Mouse (Mus musculus) neural tube, embryonic 14.5 days (tissue): Measurements from ENCODE around the gene Gm45337. TPM values are rescaled to one million over a fixed set of nuclear protein-coding genes. Genes with fewer than 3 reads are reported as not detected.

Experiments used
- ATAC-seq: fragments of 200-750 bp; cut with Nextera tagmentation; 2 replicates; pipeline ENCODE4 v1.8.0; 2017; ENCODE audit warnings: low read depth, mild to moderate bottlenecking, moderate TSS enrichment, moderate library complexity
- H3K27ac ChIP-seq: fragments of 300-500 bp; sonication (generic); 2 replicates; pipeline ENCODE4 v1.5.1; 2014; ENCODE audit warnings: low read depth, mild to moderate bottlenecking, control low read depth, low read length, moderate library complexity, mixed read lengths
- H3K27me3 ChIP-seq: fragments of 300-500 bp; sonication (generic); 2 replicates; pipeline ENCODE4 v1.6.1; 2014; ENCODE audit warnings: low read length; ENCODE audit not compliant: control insufficient read depth, insufficient read depth
- H3K36me3 ChIP-seq: fragments of 300-500 bp; sonication (generic); 2 replicates; pipeline ENCODE4 v1.6.1; 2014; ENCODE audit warnings: low read length, mixed read lengths; ENCODE audit not compliant: control insufficient read depth, insufficient read depth
- H3K4me1 ChIP-seq: fragments of 300-500 bp; sonication (generic); 2 replicates; pipeline ENCODE4 v1.6.1; 2014; ENCODE audit warnings: low read length; ENCODE audit not compliant: control insufficient read depth, insufficient read depth
- H3K4me2 ChIP-seq: fragments of 300-500 bp; sonication (generic); 2 replicates; pipeline ENCODE4 v1.6.1; 2014; ENCODE audit warnings: mild to moderate bottlenecking, low read depth, low read length, control low read depth
- H3K4me3 ChIP-seq: fragments of 300-500 bp; sonication (generic); 2 replicates; pipeline ENCODE4 v1.5.1; 2014; ENCODE audit warnings: low read depth, low read length, control low read depth, mixed read lengths
- H3K9ac ChIP-seq: fragments of 300-500 bp; sonication (generic); replicated peaks from 2 replicates; pipeline ENCODE4 v1.6.1; 2014; ENCODE audit warnings: low read depth, mild to moderate bottlenecking, control low read depth, low read length, mixed read lengths
- H3K9me3 ChIP-seq: fragments of 300-500 bp; sonication (generic); 2 replicates; pipeline ENCODE4 v1.6.1; 2016; ENCODE audit warnings: low read length; ENCODE audit not compliant: control insufficient read depth
- WGBS: fragments of 180-500 bp; shearing (Covaris S2); extraction: QIAGEN DNeasy Blood & Tissue Kit; methylation state at CpG from one replicate; pipeline ENCODE4 v1.1.7; 2014; 5-methylcytosine and 5-hydroxymethylcytosine counted together
- polyA plus RNA-seq: library from polyadenylated mRNA; unstranded; fragments of >200 nt; fragmentation: Nextera tagmentation; extraction: Ambion mirVana; gene quantifications from 2 replicates; pipeline ENCODE4 v1.2.1, GENCODE M21; 2014

Gene Gm45337
- polyA plus RNA-seq, 1 experiment from 2014 or later: not detected

DNA sequence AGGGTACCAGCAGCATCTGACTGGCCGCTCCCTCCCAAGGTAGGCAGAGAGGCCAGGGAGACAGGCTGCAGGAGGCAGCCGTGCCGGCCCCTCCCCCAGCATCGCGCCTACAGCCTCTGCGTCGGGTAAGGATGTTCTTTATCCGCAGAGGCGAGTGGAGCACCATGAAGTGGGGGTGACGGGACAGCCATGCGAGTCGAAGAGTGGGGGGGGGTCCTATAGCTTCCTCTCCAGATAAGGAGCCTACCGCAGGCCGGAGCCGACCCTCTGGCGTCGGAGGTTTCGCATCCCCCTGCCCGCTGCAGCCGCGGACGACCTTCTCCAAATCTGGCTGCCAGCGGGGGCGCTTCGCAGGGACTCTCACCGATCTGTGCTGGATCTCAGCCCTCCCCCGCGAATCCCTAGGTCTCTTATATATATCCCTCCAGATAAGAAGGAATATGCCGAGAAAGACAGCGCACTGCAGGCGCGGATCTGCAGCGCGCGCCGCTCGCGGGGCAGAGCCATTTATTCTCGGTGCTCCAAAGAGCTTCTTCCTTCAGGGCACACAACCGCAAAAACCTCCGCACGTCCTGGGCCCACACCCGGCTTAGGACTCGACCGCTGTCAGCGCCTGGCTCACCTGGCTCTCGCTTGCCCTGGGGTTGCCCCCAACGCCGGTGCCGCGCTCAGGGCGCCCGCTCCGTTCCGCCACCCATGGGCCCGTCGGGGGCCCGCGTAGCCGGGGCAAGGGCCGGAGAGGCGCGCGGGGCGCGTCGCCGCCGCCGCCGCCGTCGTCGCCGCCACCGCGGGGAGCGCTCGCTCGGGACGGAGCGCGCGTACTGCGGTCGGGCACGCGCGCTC, 49.9 kb downstream of the Gm45337 start:
- no peaks in the 10 kb centered on the region for H3K9me3 ChIP-seq
- peak overlapping the region; percentile 91 for H3K4me3 ChIP-seq
- under 1% methylated on average over 77 of the region's 89 CpGs for WGBS
- H3K4me1 ChIP-seq: peaks cover 53% of the 10 kb centered on the region
- H3K9ac ChIP-seq: peak overlapping the region; percentile 100
- H3K4me2 ChIP-seq: peak overlapping the region; percentile 88
- peak; percentile 11 for ATAC-seq
- H3K36me3 ChIP-seq: no peaks in the 10 kb centered on the region
- peak overlapping the region; percentile 96 for H3K27ac ChIP-seq
- H3K27me3 ChIP-seq: no peaks in the 10 kb centered on the region

- H3K4me3 ChIP-seq: peak overlapping the region; percentile 91
- no peaks in the 10 kb centered on the region for H3K9me3 ChIP-seq
- no peaks in the 10 kb centered on the region for H3K36me3 ChIP-seq
- peak overlapping the region; percentile 96 for H3K27ac ChIP-seq
- H3K4me2 ChIP-seq: peak overlapping the region; percentile 88
- no peaks in the 10 kb centered on the region for H3K27me3 ChIP-seq
- H3K4me1 ChIP-seq: peaks cover 61% of the 10 kb centered on the region
- no peak for ATAC-seq
- 15% methylated on average over 6 of the region's 6 CpGs for WGBS
- peak overlapping the region; percentile 100 for H3K9ac ChIP-seq
These were observed 50.6 kb downstream of the Gm45337 start for GRCm38 (mm10) chr7:142093696-142094240.

Other genes with a start within 250 kb of the Gm45337 start
- 69.2 and 80.0 TPM in 2 replicates for gene Tollip, start 226.1 kb downstream of the Gm45337 start, polyA plus RNA-seq
- 25.8 and 27.7 TPM in 2 replicates for gene Brsk2, start 194.9 kb downstream of the Gm45337 start, polyA plus RNA-seq
- 50.5 and 53.5 TPM in 2 replicates for gene Mob2, start 83.5 kb downstream of the Gm45337 start, polyA plus RNA-seq
- 136 and 141 TPM in 2 replicates for gene Dusp8, start 48.8 kb downstream of the Gm45337 start, polyA plus RNA-seq
- not detected in 2 replicates for gene Gm45618, start 23.9 kb downstream of the Gm45337 start, polyA plus RNA-seq
- not detected in 2 replicates for gene Gm39115, start 8.6 kb downstream of the Gm45337 start, polyA plus RNA-seq
- not detected in 2 replicates for gene Gm29735, start 12.5 kb upstream of the Gm45337 start, polyA plus RNA-seq
- 0.40 TPM in 1 of 2 replicates, not detected in the other for gene Gm4553, start 21.1 kb upstream of the Gm45337 start, polyA plus RNA-seq
- not detected in 2 replicates for gene Krtap5-2, start 31.4 kb upstream of the Gm45337 start, polyA plus RNA-seq
- not detected in 2 replicates for gene Gm10153, start 45.8 kb upstream of the Gm45337 start, polyA plus RNA-seq
- not detected in 2 replicates for gene Krtap5-3, start 56.8 kb upstream of the Gm45337 start, polyA plus RNA-seq
- gene Gm7579, start 67.3 kb upstream of the Gm45337 start, polyA plus RNA-seq: not detected in 2 replicates
- gene Krtap5-5, start 85.4 kb upstream of the Gm45337 start, polyA plus RNA-seq: not detected in 2 replicates
- gene Gm40460, start 96.5 kb upstream of the Gm45337 start, polyA plus RNA-seq: not detected in 2 replicates
- not detected in 2 replicates for gene Gm2431, start 113.7 kb upstream of the Gm45337 start, polyA plus RNA-seq
- gene Gm4559, start 129.8 kb upstream of the Gm45337 start, polyA plus RNA-seq: not detected in 2 replicates
- gene Krtap5-1, start 152.5 kb upstream of the Gm45337 start, polyA plus RNA-seq: not detected in 2 replicates
- not detected in 2 replicates for gene Krtap5-4, start 158.9 kb upstream of the Gm45337 start, polyA plus RNA-seq
- gene Ifitm10, start 229.1 kb upstream of the Gm45337 start, polyA plus RNA-seq: 6.0 and 11.2 TPM in 2 replicates
- 2.9 TPM in 1 of 2 replicates, not detected in the other for gene Gm49369, start 238.1 kb upstream of the Gm45337 start, polyA plus RNA-seq
- 250 and 288 TPM in 2 replicates for gene Ctsd, start 243.4 kb upstream of the Gm45337 start, polyA plus RNA-seq